Mouse (Mus musculus) layer of hippocampus, adult 18-20 months (tissue): Measurements from ENCODE around the gene Cep164. TPM values are rescaled to one million over a fixed set of nuclear protein-coding genes. Genes with fewer than 3 reads are reported as not detected.
"Not testable (repeated sequence)": the region's sequence is repeated elsewhere in the genome, so short reads cannot be mapped to it uniquely, and the experiment has no call there.

Source experiments
- DNase-seq, 2 experiments: peaks; one replicate each; pipeline ENCODE4 v3.0.0; 2022; ENCODE audit warnings: low spot score in 2 of 2
- total RNA-seq, 2 experiments: library from RNA; stranded (reverse); gene quantifications; 2 replicates each; pipeline ENCODE4 v1.2.3; 2021

The Cep164 gene
- total RNA-seq, 2 experiments from 2014 or later: 11.3 to 13.2 TPM

GRCm38 (mm10) chr9:45788405-45788804 lies 40.1 kb downstream of the Cep164 start:
- DNase-seq: no peak

DNA sequence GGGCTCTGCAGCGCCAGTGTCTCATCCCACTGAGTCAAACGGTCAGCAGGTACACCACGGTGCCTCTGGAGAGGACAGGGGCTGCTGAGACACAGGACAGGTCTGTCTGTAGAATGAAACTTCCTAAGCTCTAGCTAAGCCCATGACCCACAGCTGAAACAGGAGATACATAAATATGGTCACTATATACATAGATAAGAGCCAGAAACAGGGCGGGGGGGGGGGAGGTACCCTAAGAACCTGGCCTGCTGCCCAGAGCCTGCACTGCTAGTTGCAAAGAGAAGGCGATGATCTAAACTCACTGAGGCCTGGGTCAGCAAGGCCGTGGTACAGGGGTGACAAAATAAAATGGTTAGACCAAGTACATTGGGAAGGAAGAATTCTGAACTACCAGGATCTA lies 40.9 kb downstream of the Cep164 start:
- no peak for DNase-seq

GRCm38 (mm10) chr9:45787071-45787470 lies 41.4 kb downstream of the Cep164 start:
- no peak for DNase-seq

DNA sequence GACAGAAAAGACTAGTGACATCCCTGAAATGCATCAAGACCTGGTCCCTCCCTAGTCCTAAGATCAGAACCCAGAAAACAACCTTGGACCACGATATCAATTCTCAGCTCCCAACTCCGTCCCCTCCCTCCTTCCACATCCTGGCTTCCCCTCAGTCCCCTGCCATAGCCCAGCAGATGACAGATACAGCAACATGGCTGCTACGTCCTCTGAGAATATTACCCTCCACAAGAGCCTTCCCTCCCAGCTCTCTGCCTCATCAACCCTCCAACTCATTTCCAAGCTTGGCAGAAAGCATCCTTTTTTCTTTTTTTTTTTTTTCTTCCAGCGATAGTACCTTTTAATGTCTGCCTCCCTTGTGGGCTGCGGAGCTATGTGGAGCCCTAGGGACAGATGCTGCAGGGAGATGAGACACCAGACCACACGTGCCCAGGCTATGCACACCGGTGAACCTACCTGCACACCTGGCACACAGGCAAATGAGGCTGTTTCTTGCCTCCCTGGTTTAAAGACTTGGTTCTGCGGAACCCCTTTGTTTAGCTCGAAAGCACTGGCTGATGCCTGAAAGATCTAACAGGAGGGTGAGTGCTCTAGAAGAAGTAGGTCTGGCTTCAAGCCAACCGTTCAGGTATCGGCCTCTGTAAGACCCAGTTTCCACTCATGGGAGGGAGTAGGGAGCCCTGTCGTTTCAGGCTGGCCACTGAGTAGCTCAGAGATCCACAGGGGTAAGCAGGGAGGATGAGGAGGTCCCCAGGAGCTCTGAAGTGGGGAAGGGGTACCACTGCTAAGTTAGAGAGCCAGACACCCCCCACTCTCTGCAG lies 45.0 kb downstream of the Cep164 start:
- DNase-seq: no peak

DNA sequence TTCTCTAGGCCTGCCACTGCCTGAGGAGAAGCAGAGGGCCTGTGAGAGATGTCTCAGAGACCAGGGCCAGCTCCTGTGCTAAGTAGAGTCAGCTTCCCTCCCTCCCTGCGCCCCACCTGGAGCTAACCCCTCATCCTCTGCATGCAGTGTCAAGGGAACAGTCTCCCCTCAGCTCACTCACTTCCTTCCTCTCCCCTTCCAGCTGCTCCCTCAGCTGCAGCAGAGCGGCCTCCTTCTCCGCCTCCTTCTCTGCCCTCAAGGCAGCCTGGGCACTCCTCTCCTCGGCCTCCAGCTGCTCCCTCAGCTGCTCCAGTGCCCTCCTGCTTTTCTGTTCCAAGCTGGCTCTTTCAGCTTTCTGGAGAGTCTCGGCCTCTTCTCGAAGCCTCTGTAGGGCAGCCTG lies 49.3 kb downstream of the Cep164 start:
- DNase-seq: no peak

DNA sequence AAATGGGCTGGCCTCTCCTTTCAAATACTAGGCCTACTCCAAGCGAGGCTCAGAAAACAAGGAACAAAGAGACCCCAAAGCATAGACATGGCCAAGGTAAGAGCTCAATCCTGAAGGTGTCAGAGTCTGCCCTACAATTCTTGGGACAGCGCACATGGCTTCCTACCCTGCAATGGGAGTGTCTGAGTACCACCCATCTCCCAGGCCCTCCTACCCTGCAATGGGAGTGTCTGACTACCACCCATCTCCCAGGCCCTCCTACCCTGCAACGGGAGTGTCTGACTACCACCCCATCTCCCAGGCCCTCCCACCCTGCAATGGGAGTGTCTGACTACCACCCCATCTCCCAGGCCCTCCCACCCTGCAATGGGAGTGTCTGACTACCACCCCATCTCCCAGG lies 52.3 kb downstream of the Cep164 start:
- DNase-seq: not testable (repeated sequence)

- DNase-seq: no peak
These were observed 54.4 kb downstream of the Cep164 start for GRCm38 (mm10) chr9:45774088-45774487.

- no peak for DNase-seq
These were observed 58.9 kb downstream of the Cep164 start for GRCm38 (mm10) chr9:45769596-45769995.

- no peak for DNase-seq
These were observed 60.1 kb downstream of the Cep164 start for GRCm38 (mm10) chr9:45768421-45768820.

- no peak for DNase-seq
These were observed 61.3 kb downstream of the Cep164 start for GRCm38 (mm10) chr9:45767155-45767554.

- DNase-seq: no peak
These were observed 62.3 kb downstream of the Cep164 start for GRCm38 (mm10) chr9:45766195-45766594.

- DNase-seq: peak; percentile 77 to 94
These were observed 73.9 kb downstream of the Cep164 start for GRCm38 (mm10) chr9:45754452-45755091.

DNA sequence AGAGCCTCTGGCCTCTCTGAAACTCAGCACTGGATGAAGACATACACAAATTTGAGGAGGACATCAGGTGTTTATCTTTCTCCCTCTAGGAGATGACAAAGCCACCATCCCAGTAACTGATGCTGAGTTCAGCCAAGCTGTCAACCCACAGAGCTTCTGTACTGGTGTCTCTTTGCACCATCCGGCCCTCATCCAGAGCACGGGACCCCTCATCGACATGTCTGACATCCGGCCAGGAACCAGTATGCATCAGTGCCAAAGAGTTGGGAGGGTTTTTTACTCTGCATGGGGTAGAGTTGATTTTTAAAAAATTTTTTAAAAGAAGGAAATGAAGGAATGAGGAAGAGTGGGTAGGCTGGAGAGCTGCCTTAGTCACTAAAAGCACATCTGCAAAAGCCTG lies 78.6 kb downstream of the Cep164 start:
- no peak for DNase-seq

DNA sequence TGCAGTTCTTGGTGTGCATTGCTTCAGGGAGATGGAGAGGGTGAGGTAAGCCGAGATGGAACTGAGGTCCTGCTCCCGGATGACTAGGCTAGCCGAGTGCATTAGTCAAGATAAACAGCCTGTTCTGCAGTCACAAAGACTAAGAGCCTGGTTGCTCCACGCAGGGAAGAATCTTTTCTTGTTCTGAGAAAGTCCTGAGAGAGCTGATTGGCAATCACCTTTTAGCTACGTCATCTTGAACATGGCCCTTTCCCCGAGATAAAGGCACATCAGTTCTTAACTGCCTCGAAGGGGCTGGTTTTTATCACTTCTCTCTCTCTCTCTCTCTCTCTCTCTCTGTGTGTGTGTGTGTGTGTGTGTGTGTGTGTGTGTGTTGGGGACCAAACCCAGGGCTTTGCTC lies 83.0 kb downstream of the Cep164 start:
- DNase-seq: no peak

- DNase-seq: no peak
These were observed 87.9 kb downstream of the Cep164 start for GRCm38 (mm10) chr9:45740584-45740980.

DNA sequence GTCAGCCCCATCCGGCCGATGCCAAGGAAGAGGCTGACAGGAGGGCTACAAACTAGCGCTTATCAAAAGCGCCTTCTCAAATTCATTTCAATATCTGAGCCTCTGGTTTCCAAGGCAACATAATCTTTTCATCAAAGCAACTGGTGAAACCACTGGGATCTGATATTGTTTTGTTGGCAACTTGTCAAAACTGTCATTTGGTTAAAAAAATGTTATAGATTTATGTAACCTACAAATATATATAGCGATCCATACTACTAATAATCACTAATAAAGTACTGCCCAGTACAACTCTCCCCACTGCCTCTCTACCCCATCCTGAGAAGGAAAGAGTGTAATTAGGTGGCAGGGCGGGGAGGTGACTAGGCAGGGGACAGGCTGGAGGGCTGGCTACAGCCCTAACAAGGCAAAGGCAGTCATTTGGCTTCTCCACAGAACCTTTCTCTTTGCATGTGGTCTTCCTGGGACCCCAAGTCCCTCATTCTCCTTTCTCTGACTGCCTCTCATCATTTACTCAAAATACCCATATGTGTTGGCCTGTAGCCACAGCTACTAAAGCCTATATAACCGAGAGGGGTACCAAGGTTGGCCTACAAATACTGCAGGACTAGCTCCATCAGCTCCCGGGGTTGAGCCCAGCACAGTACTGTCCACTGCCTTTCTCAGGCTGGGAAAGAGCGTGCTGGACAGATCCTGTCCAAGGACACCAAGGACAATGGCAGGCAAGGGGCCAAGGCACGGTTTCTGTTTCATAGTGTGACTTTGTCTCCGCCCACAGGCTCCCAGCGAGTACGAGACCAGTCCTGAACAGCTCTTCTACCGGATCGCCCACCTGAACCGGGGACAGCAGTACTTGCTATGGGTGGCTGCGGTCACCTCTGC lies 88.5 kb downstream of the Cep164 start:
- DNase-seq: peak in 1 of 2 experiments; percentile 61

DNA sequence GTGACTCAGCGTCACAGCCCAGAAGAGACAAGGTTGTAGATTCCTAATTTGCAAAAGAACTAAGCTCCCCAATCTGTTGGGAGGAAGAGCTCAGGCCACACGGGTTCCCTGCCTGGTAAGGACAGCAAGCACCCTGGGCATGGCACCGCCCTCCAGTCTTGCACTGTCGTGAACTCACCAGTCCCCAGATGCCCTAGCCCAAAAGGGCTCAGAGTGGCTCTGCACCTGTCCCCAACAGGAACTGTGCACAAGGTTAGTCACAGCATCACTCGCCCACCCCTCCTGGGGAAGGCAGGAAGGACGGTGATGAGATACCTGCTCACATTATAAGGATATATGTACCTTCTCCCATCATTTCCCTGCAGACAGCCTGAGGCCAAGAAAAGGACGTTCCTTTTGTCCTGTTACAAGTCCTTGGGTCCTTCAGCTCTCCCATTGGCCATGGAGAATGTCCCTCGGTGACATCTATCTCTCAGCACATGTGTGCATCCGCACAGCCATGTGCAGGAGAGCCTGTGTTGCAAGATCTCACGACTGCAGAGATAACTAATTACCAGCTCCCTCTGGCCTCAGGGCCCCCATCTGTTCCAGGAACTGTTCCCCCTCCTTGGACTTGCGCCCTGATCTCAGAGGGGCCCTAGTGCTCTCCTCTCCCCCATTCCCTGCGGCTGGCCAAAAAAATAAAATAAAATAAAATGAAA lies 89.3 kb downstream of the Cep164 start:
- peak in 1 of 2 experiments; percentile 45 for DNase-seq

DNA sequence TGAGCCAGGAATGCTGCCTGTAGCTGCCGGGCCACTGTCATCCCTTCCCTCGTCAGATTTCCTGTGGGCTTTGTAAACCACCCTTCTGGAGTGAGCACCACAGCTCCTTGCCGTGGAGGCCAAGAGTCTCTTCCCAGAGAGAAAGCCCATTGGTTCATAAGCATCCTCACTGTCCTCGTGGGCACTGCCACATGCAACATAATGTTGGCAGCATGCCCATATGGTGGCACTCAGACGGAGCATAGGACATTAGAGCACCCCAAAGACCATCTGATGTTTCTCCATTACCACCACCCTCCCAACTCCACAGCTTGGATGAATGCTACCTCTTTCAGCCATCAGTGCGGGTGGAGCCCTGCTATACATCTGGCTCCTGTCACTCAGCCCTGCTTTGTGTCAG lies 95.2 kb downstream of the Cep164 start:
- no peak for DNase-seq

DNA sequence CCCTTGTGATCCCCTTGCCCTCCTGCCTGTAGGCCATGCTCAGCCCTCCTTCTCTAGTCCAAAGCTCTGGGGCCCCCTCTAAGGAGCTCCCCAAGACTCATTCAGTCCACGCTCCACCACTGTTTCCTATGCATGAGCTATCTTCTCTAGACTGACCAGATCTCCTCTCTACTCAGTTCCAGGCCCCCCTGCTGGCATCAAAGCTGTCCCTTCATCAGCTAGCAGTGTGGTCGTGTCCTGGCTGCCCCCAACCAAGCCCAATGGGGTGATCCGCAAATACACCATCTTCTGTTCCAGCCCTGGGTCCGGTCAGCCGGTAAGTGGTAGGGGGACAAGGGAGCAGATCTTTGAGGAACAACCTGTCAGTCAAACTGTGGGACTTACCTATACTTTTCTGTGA lies 96.6 kb downstream of the Cep164 start:
- DNase-seq: no peak

- DNase-seq: no peak
These were observed 108.5 kb downstream of the Cep164 start for GRCm38 (mm10) chr9:45719997-45720396.
